Mouse (Mus musculus) limb, embryonic 14.5 days (tissue): ENCODE results near the gene Ppm1n. TPM values are rescaled to one million over a fixed set of nuclear protein-coding genes. Genes with fewer than 3 reads are reported as not detected.

ENCODE experiments used
- ATAC-seq: fragments of 200-750 bp; cut with Nextera tagmentation; 2 replicates; pipeline ENCODE4 v1.8.0; 2017; ENCODE audit warnings: low read depth, moderate number of reproducible peaks, moderate TSS enrichment; ENCODE audit not compliant: low FRiP score
- DNase-seq: peaks from one replicate; pipeline ENCODE4 v3.0.0-alpha.2; 2015; ENCODE audit warnings: low spot score
- H3K27ac ChIP-seq: fragments of 300-500 bp; sonication (generic); replicated peaks from 2 replicates; pipeline ENCODE4 v1.5.1; 2014; ENCODE audit warnings: low read depth, mild to moderate bottlenecking, low read length, moderate library complexity, mixed read lengths
- H3K27me3 ChIP-seq: fragments of 300-500 bp; sonication (generic); 2 replicates; pipeline ENCODE4 v1.6.1; 2014; ENCODE audit warnings: low read length, mixed read lengths; ENCODE audit not compliant: control insufficient read depth, insufficient read depth
- H3K36me3 ChIP-seq: fragments of 300-500 bp; sonication (generic); 2 replicates; pipeline ENCODE4 v1.6.1; 2014; ENCODE audit warnings: mild to moderate bottlenecking, low read length, moderate library complexity, mixed read lengths; ENCODE audit not compliant: control insufficient read depth, insufficient read depth
- H3K4me1 ChIP-seq: fragments of 300-500 bp; sonication (generic); 2 replicates; pipeline ENCODE4 v1.6.1; 2014; ENCODE audit warnings: antibody characterized with exemption, low read length, mixed read lengths; ENCODE audit not compliant: control insufficient read depth, insufficient read depth
- H3K4me2 ChIP-seq: fragments of 300-500 bp; sonication (generic); replicated peaks from 2 replicates; pipeline ENCODE4 v1.6.1; 2014; ENCODE audit warnings: low read depth, mild to moderate bottlenecking, low read length, moderate library complexity; ENCODE audit not compliant: severe bottlenecking
- H3K4me3 ChIP-seq: fragments of 300-500 bp; sonication (generic); replicated peaks from 2 replicates; pipeline ENCODE4 v1.5.1; 2014; ENCODE audit warnings: low read length
- H3K9ac ChIP-seq: fragments of 300-500 bp; sonication (generic); 2 replicates; pipeline ENCODE4 v1.6.1; 2014; ENCODE audit warnings: mild to moderate bottlenecking, low read depth, low read length, moderate library complexity; ENCODE audit not compliant: severe bottlenecking
- H3K9me3 ChIP-seq: fragments of 300-500 bp; sonication (generic); 2 replicates; pipeline ENCODE4 v1.6.1; 2016; ENCODE audit warnings: low read length; ENCODE audit not compliant: control insufficient read depth
- POLR2A ChIP-seq: fragments of 200-500 bp; IDR thresholded peaks from 2 replicates; pipeline ENCODE4 v1.8.0; 2012; ENCODE audit warnings: inconsistent platforms, mild to moderate bottlenecking, moderate library complexity, borderline replicate concordance; ENCODE audit not compliant: insufficient read depth, insufficient read length; ENCODE audit errors: extremely low read depth
- WGBS: fragments of 180-500 bp; shearing (Covaris S2); extraction: QIAGEN DNeasy Blood & Tissue Kit; methylation state at CpG from one replicate; pipeline ENCODE4 v1.1.7; 2014; 5-methylcytosine and 5-hydroxymethylcytosine counted together
- polyA plus RNA-seq, 2 experiments: library from polyadenylated mRNA; depleted of rRNA in 1 of 2; stranded (reverse) in 1 of 2; unstranded in 1 of 2; fragments of >200 nt; fragmentation: Nextera tagmentation in 1 of 2; extraction: Ambion mirVana in 1 of 2; gene quantifications; 2 replicates each; pipeline versions ENCODE4 v1.2.1 to v1.2.3; 2012 to 2014

Ppm1n gene
- polyA plus RNA-seq, 2 experiments, result not detected

GRCm38 (mm10) chr7:19304501-19305412, 24.9 kb upstream of the Ppm1n start:
- ATAC-seq, result no peak
- Histone ChIP-seq H3K9ac (peak overlapping the region; percentile 38; the same call in 1 of the 2 replicates), H3K9me3 (no peaks in the 10 kb centered on the region), H3K4me3 (peak overlapping the region; percentile 31), H3K36me3 (no peaks in the 10 kb centered on the region), H3K4me2 (peak overlapping the region; percentile 43), H3K27ac (no peak overlapping the region), H3K4me1 (peaks cover 20% of the 10 kb centered on the region), H3K27me3 (peaks cover 61% of the 10 kb centered on the region)
- TF ChIP-seq POLR2A, result no peak
- DNase-seq, result no peak
- 4% methylated on average over 45 of the region's 48 CpGs for WGBS

GRCm38 (mm10) chr7:19303770-19304169, 23.9 kb upstream of the Ppm1n start:
- no peak for TF ChIP-seq POLR2A
- ATAC-seq (no peak), DNase-seq (peak; percentile 50)
- H3K27ac ChIP-seq, result no peak overlapping the region
- 1% methylated on average over 14 of the region's 16 CpGs for WGBS
- peaks cover 61% of the 10 kb centered on the region for H3K27me3 ChIP-seq
- no peaks in the 10 kb centered on the region for H3K36me3 ChIP-seq
- H3K9me3 ChIP-seq, result no peaks in the 10 kb centered on the region
- H3K4me3 ChIP-seq, result peak overlapping the region; percentile 4; the same call in 1 of the 2 replicates
- peaks cover 12% of the 10 kb centered on the region for H3K4me1 ChIP-seq
- H3K4me2 ChIP-seq, result peak overlapping the region; percentile 13; the same call in 1 of the 2 replicates
- no peak overlapping the region for H3K9ac ChIP-seq

- TF ChIP-seq POLR2A, result no peak
- Histone ChIP-seq H3K9ac (no peak overlapping the region), H3K27ac (no peak overlapping the region), H3K4me3 (no peak overlapping the region), H3K36me3 (no peaks in the 10 kb centered on the region), H3K9me3 (no peaks in the 10 kb centered on the region), H3K4me2 (no peak overlapping the region), H3K4me1 (peaks cover 10% of the 10 kb centered on the region), H3K27me3 (peaks cover 61% of the 10 kb centered on the region)
- ATAC-seq (no peak), DNase-seq (no peak)
- WGBS, result 79% methylated on average over 12 of the region's 12 CpGs
Measured at GRCm38 (mm10) chr7:19303046-19303305, 23.1 kb upstream of the Ppm1n start.

GRCm38 (mm10) chr7:19302264-19303045, 22.6 kb upstream of the Ppm1n start:
- H3K9me3 ChIP-seq, result no peaks in the 10 kb centered on the region
- DNase-seq (no peak), ATAC-seq (no peak)
- H3K9ac ChIP-seq, result no peak overlapping the region
- H3K27me3 ChIP-seq, result peaks cover 61% of the 10 kb centered on the region
- H3K4me2 ChIP-seq, result peak overlapping the region; percentile 42; the same call in 1 of the 2 replicates
- no peak overlapping the region for H3K27ac ChIP-seq
- no peaks in the 10 kb centered on the region for H3K36me3 ChIP-seq
- H3K4me3 ChIP-seq, result peak overlapping the region; percentile 45; the same call in 1 of the 2 replicates
- H3K4me1 ChIP-seq, result peaks cover 6% of the 10 kb centered on the region; the same call in 1 of the 2 replicates
- WGBS, result 42% methylated on average over 13 of the region's 13 CpGs
- TF ChIP-seq POLR2A, result no peak

DNA sequence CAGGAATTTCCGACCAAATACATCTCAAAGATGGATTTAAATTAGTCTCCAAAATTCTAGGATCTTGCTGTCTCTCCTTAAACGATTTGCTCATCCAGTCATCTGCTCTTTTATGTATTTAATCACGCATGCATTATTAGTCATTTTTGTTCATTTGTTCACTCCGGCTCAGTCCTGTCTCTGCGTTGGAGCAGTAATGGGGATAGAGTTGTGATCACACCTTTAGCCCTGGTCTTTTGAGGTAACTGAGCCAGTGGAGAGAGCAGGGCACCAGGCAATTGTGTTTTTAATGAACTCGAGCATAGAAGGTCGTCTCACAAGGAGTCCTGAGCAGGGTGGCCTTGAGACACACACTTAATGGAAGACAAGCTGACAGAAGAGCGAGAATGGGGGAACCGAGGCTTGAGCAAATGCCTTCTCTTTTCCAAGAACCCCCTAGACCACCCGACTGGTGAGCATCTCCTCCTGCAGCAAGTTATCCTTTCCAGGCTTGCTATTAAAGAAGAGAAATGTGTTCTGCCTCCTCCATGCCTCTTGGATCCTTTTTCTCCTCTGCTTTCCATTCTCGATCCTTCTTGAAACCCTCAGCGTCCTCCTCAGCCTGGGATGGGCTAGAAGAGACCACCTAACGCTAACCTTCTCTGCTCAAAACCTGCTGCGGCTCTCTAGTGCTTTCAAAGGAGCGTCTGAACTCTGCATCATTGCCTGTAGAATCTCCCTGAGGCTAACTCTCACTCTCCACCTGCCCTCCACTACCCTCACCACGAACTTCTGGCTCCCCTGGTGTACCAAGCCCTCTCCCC, 21.8 kb upstream of the Ppm1n start:
- no peak for TF ChIP-seq POLR2A
- Histone ChIP-seq H3K27ac (no peak overlapping the region), H3K4me1 (peaks cover 6% of the 10 kb centered on the region; the same call in 1 of the 2 replicates), H3K9ac (peak overlapping the region; percentile 13; the same call in 1 of the 2 replicates), H3K9me3 (no peaks in the 10 kb centered on the region), H3K36me3 (no peaks in the 10 kb centered on the region), H3K4me2 (peak overlapping the region; percentile 42), H3K27me3 (peaks cover 53% of the 10 kb centered on the region), H3K4me3 (peak overlapping the region; percentile 45)
- no peak for DNase-seq
- no peak for ATAC-seq
- 11% methylated on average over 16 of the region's 16 CpGs for WGBS
